Mouse (Mus musculus) small intestine, adult 2 months (tissue): ENCODE measurements around the gene Ephb1.

Experiments
- CTCF ChIP-seq: fragments of 200-500 bp; IDR thresholded peaks from 2 replicates; pipeline ENCODE4 v1.5.1; 2012; ENCODE audit warnings: low read depth, mild to moderate bottlenecking, control low read depth, inconsistent platforms, low read length, moderate library complexity, mixed read lengths; ENCODE audit not compliant: insufficient replicate concordance, insufficient read length; ENCODE audit errors: extremely low read depth
- POLR2A ChIP-seq: fragments of 200-500 bp; IDR thresholded peaks from 2 replicates; pipeline ENCODE4 v1.6.1; 2012; ENCODE audit warnings: low read depth, mild to moderate bottlenecking, control low read depth, inconsistent platforms, low read length, moderate library complexity

- TF ChIP-seq CTCF (no peak), POLR2A (no peak)
Observed at GRCm38 (mm10) chr9:102327625-102328150, 26.8 kb downstream of the Ephb1 start.
